Mouse (Mus musculus): ENCODE results near the gene C1qtnf9.

DNA sequence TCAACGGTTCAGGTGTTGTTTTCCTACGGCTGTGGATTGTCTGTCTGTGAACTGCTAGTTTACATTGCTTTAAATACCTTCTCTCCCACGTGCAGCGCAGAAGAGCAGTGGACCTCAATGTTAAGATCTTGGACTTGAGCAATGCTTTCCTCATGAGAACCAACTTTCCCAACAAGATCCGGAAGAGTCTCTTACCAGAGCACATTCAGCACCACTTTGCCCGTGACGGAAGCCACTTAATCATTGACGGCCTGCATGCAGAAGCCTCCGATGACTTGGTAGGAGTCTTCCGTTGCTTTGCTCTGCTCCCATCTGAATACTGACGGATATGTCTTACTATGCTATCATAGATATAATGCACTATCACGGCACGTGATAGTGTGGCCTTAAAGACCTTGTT lies 34.1 kb downstream of the C1qtnf9 start:
- TF ChIP-seq POLR2A (IDR thresholded peaks at IDR 0.05; ENCODE audit: control insufficient read depth, extremely low read depth, insufficient read depth, low read length, poor library complexity) (no peak), CTCF (IDR thresholded peaks at IDR 0.05; ENCODE audit: borderline replicate concordance, control insufficient read depth, extremely low read depth, insufficient read depth, low read length, poor library complexity) (no peak)
